Comparison of ENCODE assay signal across 11 mouse cellular contexts in genomic region chr8:47553613-47554012, GRCm38 (mm10). TPM values are rescaled to one million over a fixed set of nuclear protein-coding genes. Genes with fewer than 3 reads are reported as not detected.
A peak's percentile ranks its signal among the peaks of the same experiment; 100 is the strongest.
DNase-seq lines count a peak whose midpoint lies in the region; ATAC-seq and TF ChIP-seq lines count a peak whose summit lies in the region.
"Had no signal": no experiment of that assay in that cellular context is flagged by ENCODE, and none has a peak within 500 bp of the region (broad histone marks: within the 10 kb centered on the region; RNA-seq: fewer than 3 reads in every experiment).

No protein-coding gene starts in this region.

- no peak overlapping the region for H3K4me3 ChIP-seq in kidney, postnatal 0 days (replicated peaks; ENCODE audit: low read depth, low read length)
- H3K4me3 ChIP-seq: hindbrain, embryonic 13.5 days; midbrain, embryonic 12.5 days had no signal

- no peak for ATAC-seq in kidney, postnatal 0 days (replicated peaks; ENCODE audit: low FRiP score, low read depth)
- ATAC-seq in megakaryocyte progenitor cell, adult 5-6 weeks (replicated peaks; ENCODE audit: poor library complexity) = peak; percentile 85

- no peaks in the 10 kb centered on the region for H3K27me3 ChIP-seq in kidney, postnatal 0 days (ENCODE audit: insufficient read depth, low read length)
- H3K27me3 ChIP-seq: hindbrain, embryonic 13.5 days; midbrain, embryonic 12.5 days had no signal

- DNase-seq in adrenal gland, adult (ENCODE audit: inconsistent age in 2 of 2, low spot score in 1 of 2) = peak; percentile 23 to 63
- DNase-seq in adrenal gland, postnatal 4 days (ENCODE audit: low spot score in 2 of 2) = no peak
- DNase-seq in kidney, postnatal 0 days (ENCODE audit: low spot score) = peak; percentile 32
- DNase-seq in kidney, adult 11 months = no peak
- DNase-seq in adrenal gland, postnatal 14 days = peak; percentile 52
- no peak for DNase-seq in T-cell, adult 2 months (ENCODE audit: low spot score)
- no peak for DNase-seq in frontal cortex, postnatal 36 days (ENCODE audit: low spot score in 2 of 2)
- DNase-seq: cerebellum, adult 9-10 months had no signal

- H3K27ac ChIP-seq in kidney, postnatal 0 days = no peak overlapping the region
- H3K27ac ChIP-seq: hindbrain, embryonic 13.5 days; midbrain, embryonic 12.5 days had no signal

- H3K9ac ChIP-seq in kidney, postnatal 0 days (ENCODE audit: low read depth, low read length) = no peak overlapping the region
- H3K9ac ChIP-seq: hindbrain, embryonic 13.5 days; midbrain, embryonic 12.5 days had no signal

- no peaks in the 10 kb centered on the region for H3K4me1 ChIP-seq in kidney, postnatal 0 days (replicated peaks; ENCODE audit: insufficient read depth, low read length)
- H3K4me1 ChIP-seq: hindbrain, embryonic 13.5 days; midbrain, embryonic 12.5 days had no signal

- 86% methylated on average over 6 of the region's 6 CpGs for WGBS in kidney, postnatal 0 days

- H3K9me3 ChIP-seq in kidney, postnatal 0 days (replicated peaks; ENCODE audit: low read length) = no peaks in the 10 kb centered on the region
- H3K9me3 ChIP-seq: hindbrain, embryonic 13.5 days; midbrain, embryonic 12.5 days had no signal

- peak; percentile 48 for TF ChIP-seq CTCF in kidney, postnatal 0 days (IDR thresholded peaks at IDR 0.05; ENCODE audit: low read depth)

- H3K4me2 ChIP-seq in kidney, postnatal 0 days (ENCODE audit: low read length) = no peak overlapping the region
- H3K4me2 ChIP-seq: hindbrain, embryonic 13.5 days; midbrain, embryonic 12.5 days had no signal

- H3K36me3 ChIP-seq in kidney, postnatal 0 days (ENCODE audit: insufficient read depth, low read length) = peaks cover 24% of the 10 kb centered on the region

RNA-seq across cellular contexts. Expression of gene Rwdd4a, which starts 20.1 kb away (rescaled TPM):
- 10 to 100 TPM; 43.6 to 49.3 TPM for total RNA-seq in adrenal gland, postnatal 4 days (2021)
- polyA plus RNA-seq in kidney, postnatal 0 days (2015; fragmentation: Nextera tagmentation; extraction: Ambion mirVana) = 50.7 and 58.2 TPM in 2 replicates
- 59.7 and 60.9 TPM in 2 replicates for total RNA-seq in adrenal gland, postnatal 14 days (2021)
- total RNA-seq in megakaryocyte progenitor cell, adult 5-6 weeks (2015) = 25.6 and 46.6 TPM in 2 replicates
- 28.4 and 33.8 TPM in 2 replicates for total RNA-seq in megakaryocyte progenitor cell, adult 5-6 weeks (2017)

RNA-seq across cellular contexts. Expression of gene Trappc11, which starts 20.3 kb away (rescaled TPM):
- total RNA-seq in adrenal gland, postnatal 4 days (2021) = 10 to 100 TPM; 36.3 to 38.7 TPM
- 25.5 and 26.3 TPM in 2 replicates for polyA plus RNA-seq in kidney, postnatal 0 days (2015; fragmentation: Nextera tagmentation; extraction: Ambion mirVana)
- 33.1 and 33.5 TPM in 2 replicates for total RNA-seq in adrenal gland, postnatal 14 days (2021)
- total RNA-seq in megakaryocyte progenitor cell, adult 5-6 weeks (2015) = 26.0 TPM in 2 replicates
- total RNA-seq in megakaryocyte progenitor cell, adult 5-6 weeks (2017) = 34.6 and 36.9 TPM in 2 replicates

Comparison
In these comparisons a context has a peak if more than half of its experiments do, and no peak if none do; other contexts are left out.
1. DNase-seq: peak in adrenal gland, adult (2 of 2), kidney, postnatal 0 days (single experiment) and adrenal gland, postnatal 14 days (single experiment); none in adrenal gland, postnatal 4 days (0 of 2), kidney, adult 11 months (single experiment), T-cell, adult 2 months (single experiment) and frontal cortex, postnatal 36 days (0 of 2).